Mouse (Mus musculus): ENCODE measurements around the gene Brap.
"Not testable (repeated sequence)": the region's sequence is repeated elsewhere in the genome, so short reads cannot be mapped to it uniquely, and the experiment has no call there.

Brap gene

DNA sequence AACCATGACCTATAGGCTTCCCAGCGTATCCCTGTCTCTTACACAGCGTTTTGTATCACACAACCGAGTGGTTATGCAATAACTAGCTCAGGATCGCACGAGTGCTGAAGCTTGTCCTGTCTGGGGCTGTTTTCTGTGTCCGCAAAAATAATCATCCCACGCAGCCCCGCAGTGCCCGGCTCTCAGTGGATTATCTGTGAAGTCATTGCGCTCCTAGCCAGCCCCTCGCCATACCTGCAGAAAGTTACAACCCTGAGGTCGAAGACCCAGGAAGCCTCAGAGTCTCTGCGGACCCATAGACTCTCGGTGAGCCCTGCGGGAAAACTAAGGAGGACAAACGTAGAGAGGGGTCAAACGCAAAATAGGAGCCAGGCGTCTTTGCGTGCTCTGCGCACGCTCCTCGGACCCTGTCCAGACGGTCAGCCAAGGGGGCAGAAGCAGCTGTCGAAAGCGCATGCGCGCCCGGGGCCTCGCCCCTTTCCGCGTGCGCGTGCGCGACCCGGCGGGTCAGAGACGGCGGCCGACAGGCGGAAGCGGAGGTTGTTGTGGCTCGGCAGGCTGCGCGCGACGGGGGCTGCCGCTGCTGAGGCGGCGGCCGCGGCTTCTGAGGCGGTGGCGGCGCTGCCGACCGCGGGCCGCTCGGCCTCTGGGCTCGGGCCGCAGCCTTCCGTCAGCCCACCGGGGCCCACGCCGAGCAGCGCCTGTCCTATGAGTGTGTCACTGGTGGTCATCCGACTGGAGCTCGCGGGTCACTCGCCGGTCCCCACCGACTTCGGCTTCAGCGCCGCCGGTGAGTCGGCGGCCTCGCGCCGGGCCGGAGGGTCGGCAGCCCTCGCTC, at the start of gene Brap, which contains the start of gene Acad10:
Gene Brap (plus strand): TSS at position 505 of the 838 bp plus-strand sequence.
Gene Acad10 (minus strand): TSS at position 456 of the 838 bp plus-strand sequence.
- peak; percentile 93 for DNase-seq

DNA sequence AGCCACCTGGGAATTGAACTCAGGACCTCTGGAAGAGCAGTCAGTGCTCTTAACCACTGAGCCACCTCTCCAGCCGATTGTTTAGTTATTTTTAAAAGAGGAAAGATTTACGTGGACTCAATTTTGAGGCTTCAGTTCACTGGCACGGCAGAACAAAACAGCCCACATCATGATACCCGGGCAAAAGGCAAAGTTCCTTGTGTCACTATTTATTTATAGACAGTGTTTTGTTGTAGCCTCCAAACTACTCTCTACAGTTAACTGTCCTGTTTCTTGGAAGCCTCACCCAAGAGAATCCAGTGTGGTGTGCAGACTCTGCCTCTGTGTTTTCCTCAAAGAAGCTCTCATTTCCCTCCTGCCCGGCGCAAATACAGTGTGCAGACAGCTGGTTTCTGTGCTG, 48.3 kb upstream of the Brap start:
- DNase-seq: no peak

DNA sequence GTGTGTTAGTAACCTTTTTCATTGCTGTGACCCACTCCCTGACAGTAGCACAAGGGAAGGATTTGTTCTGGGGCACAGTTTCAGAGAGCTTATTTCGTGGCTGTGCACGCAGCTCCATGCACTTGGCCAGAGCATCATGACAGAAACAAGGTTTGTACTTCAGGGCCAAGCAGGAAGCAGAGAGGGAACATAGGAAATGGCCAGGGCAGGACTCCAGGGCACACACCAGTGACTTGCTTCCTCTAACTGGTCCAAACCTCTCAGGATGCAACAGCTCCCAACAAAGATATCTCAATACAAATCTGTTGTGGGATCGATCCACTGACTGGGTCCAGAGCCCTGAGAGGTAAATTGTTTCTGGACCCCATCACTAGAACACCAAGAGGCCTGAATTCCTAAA, 45.4 kb upstream of the Brap start:
- DNase-seq: not testable (repeated sequence)

DNA sequence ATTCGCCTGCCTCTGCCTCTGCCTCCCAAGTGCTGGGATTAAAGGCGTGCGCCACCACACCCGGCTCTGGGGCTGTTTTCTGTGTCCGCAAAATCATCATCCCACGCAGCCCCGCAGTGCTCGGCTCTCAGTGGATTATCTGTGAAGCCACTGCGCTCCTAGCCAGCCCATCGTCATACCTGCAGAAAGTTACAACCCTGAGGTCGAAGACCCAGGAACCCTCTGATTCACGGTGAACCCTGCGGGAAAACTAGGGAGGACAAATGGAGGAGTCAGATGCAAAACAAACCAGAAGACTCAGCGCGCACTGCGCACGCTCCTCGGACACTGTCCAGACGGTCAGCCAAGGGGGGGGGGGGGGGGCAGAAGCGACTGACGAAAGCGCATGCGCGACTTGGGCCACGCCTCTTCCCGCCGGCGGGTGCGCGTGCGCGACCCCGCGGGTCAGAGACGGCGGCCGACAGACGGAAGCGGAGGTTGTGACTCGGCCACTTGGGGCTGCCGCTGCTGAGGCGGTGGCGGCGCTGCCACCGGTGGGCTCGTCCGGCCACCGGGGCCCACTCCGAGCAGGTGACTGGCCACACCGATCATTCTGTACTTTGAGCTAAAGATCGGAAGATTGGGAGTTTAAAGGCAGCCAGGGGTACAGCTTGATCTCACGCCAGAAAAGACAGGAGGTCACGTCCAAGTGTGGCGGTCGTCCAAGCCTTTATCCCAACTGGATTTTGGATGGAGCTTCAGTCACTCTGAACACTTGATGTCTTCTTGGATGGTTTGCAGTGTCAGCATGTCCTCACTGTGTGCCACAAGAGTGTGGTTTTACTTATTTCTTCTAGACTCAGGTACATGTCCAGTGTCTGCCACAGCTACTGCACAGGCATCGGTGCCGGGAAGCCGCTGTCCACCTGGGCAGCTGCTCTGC, 41.5 kb upstream of the Brap start, which contains the start of gene Acad12:
Gene Acad12 (minus strand): TSS at position 347 of the 922 bp plus-strand sequence.
- DNase-seq: peak; percentile 83

DNA sequence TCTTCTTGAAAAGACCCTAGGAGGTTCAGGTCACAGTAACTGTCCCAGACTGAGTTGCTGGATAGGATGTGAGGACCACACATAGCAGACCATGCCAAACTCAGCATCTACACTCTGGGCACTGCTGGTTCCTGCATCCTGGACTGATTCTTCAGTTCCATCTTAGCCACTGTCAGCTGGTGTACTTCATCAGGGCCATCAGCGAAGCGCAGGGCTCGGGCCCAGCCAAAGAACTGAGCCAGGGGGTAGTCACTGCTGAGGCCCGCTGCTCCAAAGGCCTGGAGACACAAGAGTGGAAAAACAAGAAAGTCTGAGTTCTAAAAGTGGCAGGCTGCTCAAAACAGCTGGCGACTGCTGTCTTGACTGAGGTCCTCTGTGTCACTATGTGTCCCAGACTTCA, 39.3 kb upstream of the Brap start:
- no peak for DNase-seq

DNA sequence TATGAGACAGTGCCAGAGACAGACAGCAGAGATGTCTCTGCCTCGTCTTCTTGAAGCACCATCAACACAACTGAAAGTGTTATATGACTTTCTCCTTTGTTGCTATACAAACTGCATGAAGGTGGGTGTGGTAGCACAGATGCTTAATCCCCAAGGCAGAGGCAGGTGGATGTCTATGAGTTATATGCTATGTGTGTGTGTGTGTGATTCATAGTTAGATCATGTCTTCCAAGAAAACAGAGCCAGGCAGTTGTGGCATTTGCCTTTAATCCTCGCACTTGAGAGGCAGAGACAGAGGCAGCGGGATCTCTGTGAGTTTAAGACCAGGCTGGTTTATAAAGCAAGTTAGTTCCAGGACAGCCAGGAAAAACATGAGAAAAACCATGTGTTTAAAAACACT, 37.1 kb upstream of the Brap start:
- no peak for DNase-seq

DNA sequence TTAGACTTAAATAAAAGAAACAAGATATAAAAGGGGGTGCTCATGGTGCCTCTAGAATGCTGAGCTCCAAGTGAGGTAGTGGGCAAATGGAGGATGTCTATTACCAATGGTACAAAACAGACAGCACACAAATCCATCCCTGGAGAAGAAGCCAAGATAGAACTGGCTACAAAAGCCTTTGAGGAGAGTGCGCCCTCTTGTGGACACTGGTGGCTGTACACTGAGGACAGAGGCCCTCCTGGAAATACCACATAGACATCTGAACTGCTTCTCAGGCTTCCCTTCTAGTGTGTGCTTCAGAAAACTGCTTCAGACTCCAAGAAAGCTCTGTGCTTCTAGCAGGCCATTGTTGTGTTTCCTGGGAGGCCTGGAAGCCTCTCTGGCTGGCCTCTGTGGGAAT, 32.5 kb upstream of the Brap start:
- peak; percentile 49 for DNase-seq

DNA sequence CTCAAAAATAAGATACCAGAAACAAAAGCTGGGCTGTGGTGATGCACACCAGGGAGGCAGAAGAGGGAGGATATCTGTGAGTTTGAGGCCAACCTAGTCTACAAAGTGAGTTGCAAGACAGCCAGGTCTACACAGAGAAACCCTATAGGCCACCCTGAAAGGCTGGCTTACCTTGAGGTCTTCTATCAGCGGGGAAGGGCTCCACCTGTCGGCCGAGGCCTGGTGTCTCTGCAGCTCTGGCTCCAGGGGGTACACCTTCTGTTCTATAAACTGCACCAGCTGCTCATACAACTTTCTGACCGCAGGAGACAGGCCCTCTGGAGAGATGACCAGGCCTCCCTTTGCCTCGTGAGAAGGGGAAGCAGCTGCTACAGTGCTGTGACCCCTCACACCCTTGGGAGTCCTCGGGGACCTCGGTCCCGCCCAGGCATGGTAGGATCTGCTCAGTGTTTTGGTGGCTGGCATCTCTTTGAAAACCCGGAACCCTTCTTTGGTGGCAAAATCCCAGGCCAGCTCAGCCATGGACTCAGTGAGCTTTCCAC, 29.2 kb upstream of the Brap start:
- DNase-seq: not testable (repeated sequence)

DNA sequence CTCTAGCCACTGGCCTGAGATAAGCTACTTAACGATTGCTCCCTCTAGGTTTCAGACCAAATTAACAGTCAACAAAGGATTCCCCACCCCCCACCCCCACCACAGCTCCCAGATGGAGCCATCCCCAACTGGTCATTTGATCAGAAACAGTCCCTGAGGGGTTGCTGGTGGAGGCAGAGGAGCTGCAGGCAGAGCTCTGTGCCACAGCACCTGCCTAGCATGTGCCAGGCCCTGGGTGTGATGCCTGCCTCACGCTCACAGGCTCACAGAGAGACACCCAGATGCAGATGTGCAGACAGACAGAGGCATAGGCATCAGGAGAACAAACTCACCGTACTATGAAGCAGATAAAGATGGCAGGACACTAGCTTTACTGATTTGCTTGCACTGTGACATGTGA, 27.6 kb upstream of the Brap start:
- no peak for DNase-seq

DNA sequence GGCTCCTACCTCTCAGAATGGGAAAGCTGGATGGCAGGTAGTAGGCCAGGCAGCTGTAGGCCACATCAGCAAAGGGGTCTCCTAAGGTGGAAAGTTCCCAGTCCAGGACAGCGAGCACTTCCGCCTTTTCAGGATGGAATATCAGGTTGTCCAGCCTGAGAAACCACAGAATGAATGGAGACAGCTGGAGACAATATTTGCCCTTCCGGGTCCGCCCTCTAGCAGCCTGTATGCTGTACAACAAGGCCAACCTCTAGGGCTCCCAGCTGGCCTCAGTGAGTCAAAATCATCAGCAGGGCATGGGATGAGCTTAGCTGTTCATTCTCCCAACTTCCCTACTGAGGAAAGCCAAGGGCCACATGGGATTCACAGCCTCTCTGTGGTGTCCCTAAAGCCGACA, 25.7 kb upstream of the Brap start:
- no peak for DNase-seq

DNA sequence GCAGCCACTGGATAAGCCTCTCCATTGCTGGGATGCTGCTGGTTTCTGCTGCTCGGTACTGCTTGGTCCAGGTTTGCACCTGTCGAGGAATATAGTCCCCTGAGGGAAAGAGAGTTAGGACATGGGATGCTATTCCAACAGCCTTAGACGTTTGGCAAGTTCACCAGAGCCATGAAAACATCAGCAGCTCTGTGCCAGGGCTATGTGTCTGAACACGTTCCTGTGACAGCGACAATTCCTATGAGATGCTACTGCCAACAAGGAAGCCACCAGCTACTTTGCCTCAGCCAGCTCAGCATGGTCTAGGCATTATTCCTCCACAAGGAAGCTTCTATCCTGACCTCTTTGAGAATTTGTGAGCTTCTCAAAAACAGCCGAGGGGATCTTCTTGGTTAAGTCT, 23.1 kb upstream of the Brap start:
- DNase-seq: no peak

DNA sequence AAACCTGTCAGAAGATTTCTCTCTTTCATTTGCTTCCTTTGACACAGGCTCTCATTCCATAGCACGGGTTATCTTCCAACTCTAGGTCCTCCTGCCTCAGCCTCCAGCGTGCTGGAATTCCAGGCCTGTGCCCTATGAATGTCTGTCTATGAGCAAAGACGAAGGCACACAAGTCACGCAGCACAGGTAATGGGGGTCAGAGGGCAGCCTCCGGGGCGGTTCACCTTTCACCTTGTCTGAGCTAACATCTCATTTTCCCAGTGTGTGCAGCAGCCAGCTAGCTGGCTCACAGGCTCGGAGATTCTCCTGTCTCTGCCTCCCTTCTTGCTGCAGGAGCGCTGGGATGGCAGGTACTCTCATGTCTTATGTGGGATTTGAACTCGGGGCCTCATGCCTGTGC, 20.8 kb upstream of the Brap start:
- no peak for DNase-seq

DNA sequence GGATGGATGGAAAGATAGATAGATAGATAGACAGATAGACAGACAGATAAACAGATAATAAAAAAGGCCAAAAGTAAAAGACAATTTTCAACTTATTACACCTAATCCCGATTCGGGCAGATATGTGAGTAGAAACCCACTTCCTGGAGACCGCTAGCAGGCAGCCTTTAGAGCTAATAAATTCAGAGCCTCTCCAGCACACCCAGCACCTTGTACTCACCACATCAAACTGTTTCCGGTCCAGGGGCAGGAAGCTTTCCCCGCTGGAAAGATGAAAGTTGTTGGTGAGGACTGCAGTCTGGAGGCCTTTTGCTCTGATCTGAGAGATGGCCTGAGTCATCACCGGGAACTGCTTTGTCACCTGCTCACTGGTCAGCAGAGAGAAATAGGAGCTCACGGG, 11.2 kb upstream of the Brap start:
- no peak for DNase-seq

DNA sequence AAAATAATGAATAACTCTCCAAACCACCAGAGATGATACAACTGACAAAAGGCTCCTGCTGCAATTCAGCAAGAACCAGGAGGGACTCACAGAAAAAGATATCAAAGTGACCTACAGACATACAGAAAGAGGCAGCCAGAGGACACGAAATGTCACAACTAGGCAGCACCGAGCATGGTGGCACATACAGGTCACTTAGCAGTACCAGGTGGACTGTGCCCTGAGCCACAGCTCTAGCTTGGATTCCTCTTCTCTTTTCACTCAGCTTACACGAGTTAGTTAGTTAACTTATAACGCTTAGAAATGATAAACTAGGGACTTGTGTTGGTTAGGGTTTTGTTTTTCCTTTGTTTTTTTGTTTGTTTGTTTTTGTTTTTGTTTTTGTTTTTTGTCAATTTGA, 5.8 kb upstream of the Brap start:
- peak; percentile 30 for DNase-seq

DNA sequence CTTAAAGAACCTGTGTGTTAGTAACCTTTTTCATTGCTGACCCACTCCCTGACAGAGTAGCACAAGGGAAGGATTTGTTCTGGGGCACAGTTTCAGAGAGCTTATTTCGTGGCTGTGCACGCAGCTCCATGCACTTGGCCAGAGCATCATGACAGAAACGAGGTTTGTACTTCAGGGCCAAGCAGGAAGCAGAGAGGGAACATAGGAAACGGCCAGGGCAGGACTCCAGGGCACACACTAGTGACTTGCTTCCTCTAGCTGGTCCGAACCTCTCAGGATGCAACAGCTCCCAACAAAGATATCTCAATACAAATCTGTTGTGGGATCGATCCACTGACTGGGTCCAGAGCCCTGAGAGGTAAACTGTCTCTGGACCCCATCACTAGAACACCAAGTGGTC, 3.5 kb upstream of the Brap start:
- DNase-seq: peak; percentile 34

DNA sequence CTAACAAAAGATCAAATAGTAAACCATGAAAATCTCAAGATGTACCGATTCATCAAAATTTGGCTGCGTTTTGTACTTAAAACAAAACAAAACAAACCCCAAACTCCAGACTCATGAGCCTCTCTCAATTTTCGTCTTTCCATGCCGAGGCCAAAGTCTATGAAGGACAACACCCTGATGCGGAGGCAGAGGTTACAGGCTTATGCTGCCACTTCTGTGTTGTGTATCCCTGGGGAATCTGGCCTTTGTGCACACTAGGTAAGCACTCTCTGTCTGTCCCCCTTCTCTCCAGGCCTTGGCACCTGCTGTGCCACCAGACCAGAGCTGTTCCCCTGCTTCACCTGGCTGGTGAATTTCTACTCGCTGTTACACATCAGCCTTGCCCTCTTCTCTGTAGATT, 2.7 kb upstream of the Brap start:
- not testable (repeated sequence) for DNase-seq

DNA sequence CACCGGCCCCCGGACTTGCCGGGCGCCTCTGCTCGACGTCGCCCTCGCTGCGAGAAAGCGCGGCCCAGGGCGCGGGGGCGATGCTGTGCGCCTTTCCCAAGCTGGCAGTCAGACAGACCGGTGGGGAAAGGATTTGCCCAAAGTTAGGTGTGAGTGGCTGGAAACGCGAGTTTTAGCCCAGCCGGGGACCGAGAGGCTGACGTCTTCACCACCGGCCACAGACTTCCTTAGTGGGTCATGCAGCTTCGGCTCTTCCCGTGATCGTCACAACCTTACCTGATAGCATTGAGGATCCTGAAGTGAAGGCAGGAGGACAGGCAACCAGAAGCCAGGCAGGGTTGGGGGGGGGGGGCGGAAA, 513 bp downstream of the Brap start:
- DNase-seq: no peak

DNA sequence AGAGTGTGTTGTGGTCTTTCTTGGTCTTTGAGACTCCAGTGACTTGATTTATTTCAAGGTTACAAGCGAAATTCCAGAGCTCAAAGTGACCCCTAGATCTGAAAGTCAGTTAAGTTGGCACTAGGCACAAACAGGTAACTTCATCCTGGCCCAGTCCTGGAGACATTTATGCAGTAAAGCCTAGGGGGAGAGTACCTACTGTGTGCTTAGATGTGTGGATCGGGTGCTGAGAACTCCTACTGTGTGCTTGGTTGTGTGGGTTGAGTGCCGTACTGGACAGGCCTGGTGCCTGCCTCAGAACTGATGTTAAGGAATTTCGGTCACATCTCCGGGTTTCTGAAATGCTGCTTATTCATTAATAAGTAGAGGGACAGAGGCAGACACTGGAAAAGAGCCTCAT, 1.1 kb downstream of the Brap start:
- peak; percentile 20 for DNase-seq

DNA sequence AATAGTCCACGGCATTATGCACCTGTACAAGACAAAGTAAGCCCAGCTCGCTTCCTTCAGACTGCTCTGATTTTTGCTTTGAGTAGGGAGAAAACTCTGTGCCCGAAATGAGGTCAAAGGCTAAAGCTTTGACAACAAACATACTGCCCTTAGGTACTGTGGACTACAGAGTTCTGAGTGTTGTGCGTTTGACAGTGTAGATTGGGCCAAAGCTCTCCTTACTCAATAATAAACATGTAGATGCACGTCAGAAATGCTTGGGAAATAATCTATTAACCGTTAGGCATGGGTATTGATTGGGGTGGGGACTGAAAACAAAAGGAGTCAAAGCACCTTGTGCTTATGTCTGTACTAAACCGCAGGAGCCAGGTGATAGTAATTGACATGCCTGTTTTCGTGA, 3.1 kb downstream of the Brap start:
- DNase-seq: no peak

DNA sequence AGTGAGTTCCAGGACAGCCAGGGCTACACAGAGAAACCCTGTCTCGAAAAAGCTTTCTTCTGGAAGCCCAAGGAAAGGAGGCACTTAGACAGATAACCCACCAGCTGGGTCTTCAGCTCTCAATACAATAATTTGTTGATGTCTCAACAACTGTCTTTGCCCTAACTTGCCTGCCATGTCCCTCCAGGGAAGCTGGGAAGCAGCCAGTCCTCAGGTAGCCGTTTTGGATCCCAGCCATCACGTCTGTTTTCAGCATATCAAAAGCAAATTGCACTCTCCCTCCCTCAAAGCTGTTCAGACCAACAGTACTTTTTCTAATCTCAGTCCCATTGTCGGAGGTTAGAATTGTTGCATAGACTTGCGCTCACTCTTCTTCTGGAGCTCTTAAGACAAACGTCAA, 3.7 kb downstream of the Brap start:
- no peak for DNase-seq

DNA sequence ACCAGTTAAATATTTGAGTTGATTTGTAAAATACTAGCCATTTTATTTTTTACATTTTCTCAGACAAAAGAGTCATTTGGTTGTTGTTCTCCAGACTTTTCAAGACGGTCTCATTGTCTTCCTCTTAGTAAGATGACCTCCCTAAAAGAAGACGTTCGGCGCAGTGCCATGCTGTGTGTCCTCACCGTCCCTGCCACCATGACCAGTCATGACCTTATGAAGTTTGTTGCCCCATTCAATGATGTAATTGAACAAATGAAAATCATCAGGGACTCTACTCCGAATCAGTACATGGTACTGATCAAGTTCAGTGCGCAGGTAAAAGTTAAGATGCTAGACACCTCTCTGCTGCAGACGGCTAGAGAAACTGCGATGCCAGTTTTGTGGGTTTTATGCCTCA, 4.6 kb downstream of the Brap start:
- no peak for DNase-seq

DNA sequence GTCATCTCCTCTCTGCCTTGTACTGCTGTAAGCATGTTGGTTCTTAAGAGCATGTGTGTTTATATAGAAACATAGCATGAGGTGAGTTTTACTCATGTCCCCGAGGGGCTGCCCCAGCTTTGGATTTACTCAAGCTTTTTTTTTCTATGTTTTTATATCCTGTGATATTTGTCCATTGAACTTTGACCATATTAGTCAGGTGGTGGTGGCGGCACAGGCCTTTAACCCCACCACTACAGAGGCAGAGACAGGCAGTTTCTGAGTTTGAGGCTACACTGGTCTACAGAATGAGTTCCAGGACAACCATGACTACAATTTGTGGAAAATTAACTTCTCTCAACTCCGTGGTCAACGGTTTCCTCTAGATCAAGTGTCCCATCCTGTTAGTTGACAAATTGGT, 6.7 kb downstream of the Brap start:
- peak; percentile 48 for DNase-seq

DNA sequence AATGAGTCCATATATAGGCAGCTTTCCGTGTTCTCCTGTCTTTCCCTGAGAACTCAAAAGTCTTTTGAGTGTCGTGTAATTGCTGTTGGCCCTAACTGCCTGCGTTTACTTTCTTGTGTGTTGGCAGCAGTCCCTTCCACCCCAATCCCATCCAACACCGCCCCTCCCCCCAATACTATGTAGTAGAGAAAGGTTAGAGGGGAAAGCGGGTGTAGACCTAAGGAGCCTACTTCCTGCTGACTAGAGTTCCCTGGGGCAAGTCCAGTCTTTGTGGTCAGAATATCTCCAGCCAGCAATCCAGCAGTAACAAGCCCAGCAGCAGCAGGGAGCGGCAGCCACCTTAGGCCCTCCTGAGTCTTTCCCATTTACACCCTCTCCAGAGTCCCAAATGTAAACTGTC, 8.0 kb downstream of the Brap start:
- no peak for DNase-seq

DNA sequence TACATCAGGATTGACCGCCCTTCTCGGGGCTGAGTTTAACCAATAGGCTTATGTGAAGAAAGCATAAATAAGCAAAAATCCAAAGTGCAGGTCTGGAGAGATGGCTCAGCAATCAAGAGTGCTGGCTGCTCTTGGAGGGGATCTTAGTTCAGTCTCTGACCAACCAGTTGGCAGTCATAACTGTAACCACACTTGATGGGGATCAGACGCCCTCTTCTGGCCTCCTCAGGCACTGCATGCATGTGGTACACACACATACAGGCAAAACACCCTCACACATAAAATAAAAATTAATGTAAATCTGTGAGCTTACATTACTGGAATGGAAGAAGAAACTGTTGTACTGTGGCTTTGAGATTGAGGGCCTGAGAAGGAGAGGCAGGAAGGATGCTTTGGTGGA, 10.0 kb downstream of the Brap start:
- DNase-seq: peak; percentile 36
